Mouse (Mus musculus) bone marrow macrophage, adult 2 months (primary cell): ENCODE measurements around the gene Nlrp6.

Source experiments
- CTCF ChIP-seq: IDR thresholded peaks from 2 replicates; pipeline ENCODE4 v1.5.1; 2012; ENCODE audit warnings: low read depth, mild to moderate bottlenecking, low read length, moderate library complexity
- POLR2A ChIP-seq: IDR thresholded peaks from 2 replicates; pipeline ENCODE4 v1.6.1; 2012; ENCODE audit warnings: mild to moderate bottlenecking, low read depth, low read length, borderline replicate concordance

- no peak for TF ChIP-seq CTCF
- TF ChIP-seq POLR2A = no peak
These were observed 39.3 kb downstream of the Nlrp6 start for GRCm38 (mm10) chr7:140960026-140960425.
